Mouse (Mus musculus) cortical plate, adult 2 months (tissue): ENCODE measurements around the gene Psen2.

ENCODE experiments used
- CTCF ChIP-seq: fragments of 200-500 bp; IDR thresholded peaks from 2 replicates; pipeline ENCODE4 v1.5.1; 2011; ENCODE audit warnings: mild to moderate bottlenecking, control low read depth, low read length; ENCODE audit not compliant: insufficient read depth; ENCODE audit errors: extremely low read depth
- POLR2A ChIP-seq: fragments of 200-500 bp; IDR thresholded peaks from 2 replicates; pipeline ENCODE4 v1.6.1; 2011; ENCODE audit warnings: mild to moderate bottlenecking, low read length, control low read depth; ENCODE audit not compliant: insufficient read depth; ENCODE audit errors: extremely low read depth

DNA sequence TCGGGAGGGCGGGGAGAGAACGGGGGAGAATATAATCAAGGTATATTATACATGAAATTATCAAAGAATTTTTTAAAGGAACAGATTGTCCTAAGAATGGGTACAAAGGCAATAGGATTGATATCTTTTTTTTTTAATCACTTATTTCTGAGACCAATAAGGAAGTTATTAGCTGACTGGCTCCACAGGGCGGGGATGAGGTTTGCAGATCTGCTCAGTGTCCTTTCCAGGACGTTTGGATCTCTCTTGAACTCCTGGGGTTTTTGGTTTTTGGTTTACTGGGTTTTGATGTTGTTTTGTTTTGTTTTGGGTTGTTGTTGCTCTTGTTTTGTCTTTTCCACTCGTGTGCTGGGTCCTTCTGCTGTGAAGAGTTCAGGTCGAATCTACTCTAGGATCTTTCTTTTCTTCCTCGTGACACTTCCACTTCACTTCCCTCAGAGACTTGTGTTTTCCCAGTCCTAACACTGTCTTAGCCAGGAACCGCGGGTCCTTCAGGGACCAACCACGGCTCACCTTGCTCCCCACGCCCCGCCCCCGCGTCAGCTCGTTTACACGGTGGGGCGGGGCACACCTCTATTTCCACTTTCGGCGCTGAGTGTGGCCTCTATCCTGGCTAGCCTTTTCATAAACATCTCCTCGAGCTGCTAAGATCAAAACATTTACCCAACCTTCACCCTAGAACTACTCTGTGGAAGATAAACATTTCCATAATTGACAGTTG, 37.6 kb downstream of the Psen2 start:
- TF ChIP-seq CTCF (no peak), POLR2A (no peak)
